Mouse (Mus musculus) Muller cell, postnatal 12 days (primary cell): ENCODE measurements around the gene Fnip2.
A peak's percentile ranks its signal among the peaks of the same experiment; 100 is the strongest.
"Not testable (repeated sequence)": the region's sequence is repeated elsewhere in the genome, so short reads cannot be mapped to it uniquely, and the experiment has no call there.

Experiments used
- DNase-seq: peaks from one replicate; pipeline ENCODE4 v3.0.0-alpha.2; 2015; ENCODE audit errors: inconsistent ontology term

The Fnip2 gene

GRCm38 (mm10) chr3:79567703-79568362 lies at the start of gene Fnip2:
Fnip2 (minus strand) TSS chr3:79567796.
- DNase-seq: peak; percentile 98

GRCm38 (mm10) chr3:79609886-79610285 lies 42.3 kb upstream of the Fnip2 start:
- DNase-seq: no peak

GRCm38 (mm10) chr3:79595468-79595867 lies 27.9 kb upstream of the Fnip2 start:
- no peak for DNase-seq

- DNase-seq: no peak
Measured at GRCm38 (mm10) chr3:79591793-79592471, 24.3 kb upstream of the Fnip2 start.

GRCm38 (mm10) chr3:79590863-79591792 lies 23.5 kb upstream of the Fnip2 start, which contains the start of gene Ppid:
Ppid (plus strand) TSS chr3:79591342.
- peak; percentile 80 for DNase-seq

- DNase-seq: no peak
Measured at GRCm38 (mm10) chr3:79589671-79590070, 22.1 kb upstream of the Fnip2 start.

GRCm38 (mm10) chr3:79586804-79587203 lies 19.2 kb upstream of the Fnip2 start:
- peak; percentile 75 for DNase-seq

GRCm38 (mm10) chr3:79579891-79580575 lies 12.4 kb upstream of the Fnip2 start:
- no peak for DNase-seq

GRCm38 (mm10) chr3:79578164-79578563 lies 10.6 kb upstream of the Fnip2 start:
- DNase-seq: no peak

- no peak for DNase-seq
Measured at GRCm38 (mm10) chr3:79577606-79578005, 10.0 kb upstream of the Fnip2 start.

GRCm38 (mm10) chr3:79576865-79577264 lies 9.3 kb upstream of the Fnip2 start:
- DNase-seq: no peak

GRCm38 (mm10) chr3:79576468-79576816 lies 8.8 kb upstream of the Fnip2 start:
- DNase-seq: no peak

GRCm38 (mm10) chr3:79575576-79576467 lies 8.2 kb upstream of the Fnip2 start:
- DNase-seq: peak; percentile 73

GRCm38 (mm10) chr3:79574336-79574735 lies 6.7 kb upstream of the Fnip2 start:
- no peak for DNase-seq

GRCm38 (mm10) chr3:79573376-79573775 lies 5.8 kb upstream of the Fnip2 start:
- DNase-seq: not testable (repeated sequence)

- DNase-seq: no peak
Measured at GRCm38 (mm10) chr3:79572399-79572798, 4.8 kb upstream of the Fnip2 start.

GRCm38 (mm10) chr3:79569351-79569681 lies 1.7 kb upstream of the Fnip2 start:
- no peak for DNase-seq

- DNase-seq: no peak
Measured at GRCm38 (mm10) chr3:79568629-79569350, 1.2 kb upstream of the Fnip2 start.

- DNase-seq: peak; percentile 32
Measured at GRCm38 (mm10) chr3:79566716-79567691, 592 bp downstream of the Fnip2 start.
